Mouse (Mus musculus): ENCODE results near the gene Prkcb. TPM values are rescaled to one million over a fixed set of nuclear protein-coding genes. Genes with fewer than 3 reads are reported as not detected.

The Prkcb gene
- polyA plus RNA-seq, 1 experiment: 11.0 TPM

GRCm38 (mm10) chr7:122390683-122391082 lies 102.1 kb downstream of the Prkcb start:
- DNase-seq (ENCODE audit: low read depth, low spot score): no peak
- WGBS: 65% methylated on average over 4 of the region's 4 CpGs

GRCm38 (mm10) chr7:122391382-122391781 lies 102.8 kb downstream of the Prkcb start:
- no peak for DNase-seq (ENCODE audit: low read depth, low spot score)
- WGBS: 70% methylated on average over 3 of the region's 3 CpGs

- DNase-seq (ENCODE audit: low read depth, low spot score): no peak
- WGBS: 34% methylated on average over 5 of the region's 5 CpGs
These were observed 105.4 kb downstream of the Prkcb start for GRCm38 (mm10) chr7:122393964-122394363.

- WGBS: 58% methylated on average over 7 of the region's 7 CpGs
- no peak for DNase-seq (ENCODE audit: low read depth, low spot score)
These were observed 106.8 kb downstream of the Prkcb start for GRCm38 (mm10) chr7:122395159-122395975.

- no peak for DNase-seq (ENCODE audit: low read depth, low spot score)
- WGBS: 84% methylated on average over 5 of the region's 5 CpGs
These were observed 107.4 kb downstream of the Prkcb start for GRCm38 (mm10) chr7:122395976-122396315.

- 71% methylated on average over 3 of the region's 3 CpGs for WGBS
- DNase-seq (ENCODE audit: low read depth, low spot score): no peak
These were observed 109.1 kb downstream of the Prkcb start for GRCm38 (mm10) chr7:122397699-122398098.

- 76% methylated on average over 7 of the region's 7 CpGs for WGBS
These were observed 113.5 kb downstream of the Prkcb start for GRCm38 (mm10) chr7:122402041-122402440.

GRCm38 (mm10) chr7:122403343-122403742 lies 114.8 kb downstream of the Prkcb start:
- 78% methylated on average over 4 of the region's 4 CpGs for WGBS
- DNase-seq (ENCODE audit: low read depth, low spot score): no peak

More at GRCm38 (mm10) chr7:122402041-122402440, 113.5 kb downstream of the Prkcb start:
- DNase-seq (ENCODE audit: low read depth, low spot score): no peak

GRCm38 (mm10) chr7:122404571-122405393 lies 116.2 kb downstream of the Prkcb start:
- 6% methylated on average over 21 of the region's 21 CpGs for WGBS
- no peak for DNase-seq (ENCODE audit: low read depth, low spot score)

- 77% methylated on average over 13 of the region's 13 CpGs for WGBS
These were observed 118.1 kb downstream of the Prkcb start for GRCm38 (mm10) chr7:122406625-122407024.

GRCm38 (mm10) chr7:122409945-122410344 lies 121.4 kb downstream of the Prkcb start:
- 63% methylated on average over 6 of the region's 6 CpGs for WGBS

More at GRCm38 (mm10) chr7:122406625-122407024, 118.1 kb downstream of the Prkcb start:
- no peak for DNase-seq (ENCODE audit: low read depth, low spot score)

GRCm38 (mm10) chr7:122410873-122411272 lies 122.3 kb downstream of the Prkcb start:
- WGBS: 79% methylated on average over 3 of the region's 3 CpGs
- DNase-seq (ENCODE audit: low read depth, low spot score): no peak

More at GRCm38 (mm10) chr7:122409945-122410344, 121.4 kb downstream of the Prkcb start:
- DNase-seq (ENCODE audit: low read depth, low spot score): no peak

GRCm38 (mm10) chr7:122413231-122413630 lies 124.7 kb downstream of the Prkcb start:
- WGBS: 77% methylated on average over 6 of the region's 6 CpGs
- DNase-seq (ENCODE audit: low read depth, low spot score): no peak

- DNase-seq (ENCODE audit: low read depth, low spot score): no peak
- WGBS: 82% methylated on average over 10 of the region's 10 CpGs
These were observed 125.6 kb downstream of the Prkcb start for GRCm38 (mm10) chr7:122414146-122414545.

- WGBS: 69% methylated on average over 6 of the region's 6 CpGs
These were observed 126.1 kb downstream of the Prkcb start for GRCm38 (mm10) chr7:122414608-122415007.

GRCm38 (mm10) chr7:122415387-122415786 lies 126.8 kb downstream of the Prkcb start:
- DNase-seq (ENCODE audit: low read depth, low spot score): no peak
- 50% methylated on average over 9 of the region's 9 CpGs for WGBS

More at GRCm38 (mm10) chr7:122414608-122415007, 126.1 kb downstream of the Prkcb start:
- DNase-seq (ENCODE audit: low read depth, low spot score): no peak

- no peak for DNase-seq (ENCODE audit: low read depth, low spot score)
- WGBS: 59% methylated on average over 12 of the region's 12 CpGs
These were observed 127.4 kb downstream of the Prkcb start for GRCm38 (mm10) chr7:122415904-122416303.

GRCm38 (mm10) chr7:122418551-122418950 lies 130.0 kb downstream of the Prkcb start:
- WGBS: 64% methylated on average over 3 of the region's 3 CpGs
- DNase-seq (ENCODE audit: low read depth, low spot score): no peak

GRCm38 (mm10) chr7:122423816-122424215 lies 135.3 kb downstream of the Prkcb start:
- 43% methylated on average over 4 of the region's 4 CpGs for WGBS
- DNase-seq (ENCODE audit: low read depth, low spot score): no peak

GRCm38 (mm10) chr7:122429134-122429533 lies 140.6 kb downstream of the Prkcb start:
- no peak for DNase-seq (ENCODE audit: low read depth, low spot score)
- 27% methylated on average over 5 of the region's 5 CpGs for WGBS

All from large intestine, adult 2 months (tissue).